Mouse (Mus musculus): ENCODE results near the gene Gimap7.

Gene Gimap7

GRCm38 (mm10) chr6:48741273-48741672 lies 22.9 kb downstream of the Gimap7 start:
- DNase-seq (ENCODE audit: low spot score in 2 of 2), result no peak

GRCm38 (mm10) chr6:48741711-48742206 lies 23.3 kb downstream of the Gimap7 start:
- no peak for DNase-seq (ENCODE audit: low spot score in 2 of 2)

- no peak for DNase-seq (ENCODE audit: low spot score in 2 of 2)
Observed at GRCm38 (mm10) chr6:48742422-48743351, 24.3 kb downstream of the Gimap7 start.

- no peak for DNase-seq (ENCODE audit: low spot score in 2 of 2)
Observed at GRCm38 (mm10) chr6:48745490-48745889, 27.1 kb downstream of the Gimap7 start.

- DNase-seq (ENCODE audit: low spot score in 2 of 2), result peak in 1 of 2 experiments; percentile 18
Observed at GRCm38 (mm10) chr6:48745959-48746889, 27.8 kb downstream of the Gimap7 start, which contains the start of gene Gimap5. Gene Gimap5, plus strand, starts transcription at chr6:48746197.

- DNase-seq (ENCODE audit: low spot score in 2 of 2), result no peak
Observed at GRCm38 (mm10) chr6:48747091-48747966, 28.9 kb downstream of the Gimap7 start.

- no peak for DNase-seq (ENCODE audit: low spot score in 2 of 2)
Observed at GRCm38 (mm10) chr6:48763567-48764270, 45.3 kb downstream of the Gimap7 start.

GRCm38 (mm10) chr6:48764496-48764895 lies 46.1 kb downstream of the Gimap7 start:
- DNase-seq (ENCODE audit: low spot score in 2 of 2), result no peak

- no peak for DNase-seq (ENCODE audit: low spot score in 2 of 2)
Observed at GRCm38 (mm10) chr6:48768178-48768869, 49.9 kb downstream of the Gimap7 start.

GRCm38 (mm10) chr6:48768933-48769332 lies 50.5 kb downstream of the Gimap7 start:
- DNase-seq (ENCODE audit: low spot score in 2 of 2), result no peak

- no peak for DNase-seq (ENCODE audit: low spot score in 2 of 2)
Observed at GRCm38 (mm10) chr6:48770696-48771095, 52.3 kb downstream of the Gimap7 start, which contains the start of gene Gimap3. Gene Gimap3, minus strand, starts transcription at chr6:48770851.

GRCm38 (mm10) chr6:48772030-48772429 lies 53.6 kb downstream of the Gimap7 start:
- peak; percentile 69 to 82 for DNase-seq (ENCODE audit: low spot score in 2 of 2)

Measured in urinary bladder, postnatal 36 days (tissue).